Mouse (Mus musculus): ENCODE measurements at regions not wholly inside any gene's neighbourhood (a gene's known extent, or its start where the extent isn't known, plus 50 kb on each side); places are given as distances from the start of the nearest gene placed in this dataset.

DNA sequence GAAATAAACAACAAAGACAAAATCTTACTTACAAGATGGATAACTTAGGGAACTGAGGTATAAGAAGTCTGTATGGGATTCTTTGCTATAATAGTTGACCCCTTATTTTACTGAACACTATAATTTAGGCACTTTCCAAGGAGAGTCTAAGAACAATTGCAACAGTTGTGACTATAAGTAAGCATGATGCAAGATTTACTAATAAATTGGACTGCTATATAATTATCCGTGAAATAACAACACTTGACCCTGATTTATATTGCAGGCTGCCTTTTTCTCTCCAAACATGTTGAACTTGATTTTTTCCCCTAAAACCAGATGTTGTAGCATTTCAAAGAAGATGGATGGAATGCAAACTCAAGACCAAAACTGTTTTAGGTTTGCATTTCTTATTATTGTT, 237.2 kb upstream of the Mef2c start:
- Histone ChIP-seq H3K4me1 (ENCODE audit: control insufficient read depth, insufficient read depth, low read length) (no peaks in the 10 kb centered on the region), H3K4me3 (ENCODE audit: insufficient read depth, low read length) (no peak overlapping the region), H3K27ac (ENCODE audit: insufficient read depth, low read depth, low read length) (no peak overlapping the region)
- TF ChIP-seq CTCF (IDR thresholded peaks at IDR 0.05; ENCODE audit: low read depth, low read length) (no peak), POLR2A (IDR thresholded peaks at IDR 0.05; ENCODE audit: borderline replicate concordance, low read depth, low read length) (no peak)

DNA sequence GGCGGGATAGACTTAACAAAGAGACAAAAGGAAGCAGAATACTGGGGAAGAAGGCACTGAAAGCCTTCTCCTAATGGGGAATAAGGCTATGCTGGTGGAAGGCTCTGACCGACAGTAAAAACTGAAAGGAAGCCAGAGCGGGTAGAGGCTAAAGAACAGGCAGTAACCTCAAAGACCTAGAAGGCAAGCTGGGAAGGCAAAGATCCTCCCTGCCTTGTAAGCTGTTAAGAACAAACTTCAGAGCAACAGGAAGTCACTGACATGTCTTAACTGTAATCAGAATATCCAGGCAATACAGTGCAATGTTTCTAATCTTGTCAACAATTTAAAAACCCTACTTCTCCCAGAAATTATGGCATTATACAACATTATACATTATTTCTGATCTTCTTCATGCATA, 235.2 kb upstream of the Mef2c start:
- H3K4me3 ChIP-seq (ENCODE audit: insufficient read depth, low read length) = no peak overlapping the region
- TF ChIP-seq POLR2A (IDR thresholded peaks at IDR 0.05; ENCODE audit: borderline replicate concordance, low read depth, low read length) = no peak
- no peak for TF ChIP-seq CTCF (IDR thresholded peaks at IDR 0.05; ENCODE audit: low read depth, low read length)
- H3K27ac ChIP-seq (ENCODE audit: insufficient read depth, low read depth, low read length) = no peak overlapping the region
- H3K4me1 ChIP-seq (ENCODE audit: control insufficient read depth, insufficient read depth, low read length) = no peaks in the 10 kb centered on the region

DNA sequence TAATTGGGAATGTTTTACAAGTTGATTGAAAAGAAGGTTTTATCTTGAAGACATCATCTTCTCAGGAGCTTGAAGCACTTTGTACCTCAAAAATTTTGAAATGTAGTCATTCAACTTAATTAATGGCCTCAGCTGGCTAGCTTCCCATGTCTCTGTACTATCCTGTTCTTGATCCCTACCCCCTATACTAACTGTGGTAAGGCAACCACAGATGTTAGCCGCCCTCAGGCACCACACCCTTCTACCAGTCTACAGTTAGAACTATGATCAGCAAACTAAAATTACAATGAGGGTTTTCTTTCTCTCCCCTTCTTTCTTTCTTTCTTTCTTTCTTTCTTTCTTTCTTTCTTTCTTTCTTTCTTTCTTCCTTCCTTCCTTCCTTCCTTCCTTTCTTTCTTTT, 225.1 kb upstream of the Mef2c start:
- Histone ChIP-seq H3K27ac (ENCODE audit: insufficient read depth, low read depth, low read length) (no peak overlapping the region), H3K4me3 (ENCODE audit: insufficient read depth, low read length) (no peak overlapping the region), H3K4me1 (ENCODE audit: control insufficient read depth, insufficient read depth, low read length) (no peaks in the 10 kb centered on the region)
- TF ChIP-seq CTCF (IDR thresholded peaks at IDR 0.05; ENCODE audit: low read depth, low read length) (no peak), POLR2A (IDR thresholded peaks at IDR 0.05; ENCODE audit: borderline replicate concordance, low read depth, low read length) (no peak)

DNA sequence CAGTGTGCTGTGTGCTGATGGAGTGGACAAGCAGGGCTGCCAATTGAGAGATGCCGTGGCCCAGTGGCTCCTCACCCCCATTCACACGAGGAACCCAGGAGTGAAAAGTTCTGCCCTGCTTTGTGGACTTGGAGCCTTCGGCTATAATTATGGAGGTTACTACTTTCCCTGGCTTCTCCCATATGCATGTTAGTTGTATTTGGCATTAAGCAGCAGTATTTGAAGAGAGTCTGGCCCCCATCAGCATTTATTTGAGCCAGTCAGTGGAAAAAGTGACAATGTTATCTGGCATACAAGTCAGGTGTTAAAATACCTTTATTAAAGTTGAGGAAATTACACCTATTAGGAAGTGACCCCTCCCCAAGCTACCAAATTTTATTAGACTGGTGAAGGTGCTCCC, 196.1 kb upstream of the Mef2c start:
- no peak overlapping the region for H3K27ac ChIP-seq (ENCODE audit: insufficient read depth, low read depth, low read length)
- no peak for TF ChIP-seq CTCF (IDR thresholded peaks at IDR 0.05; ENCODE audit: low read depth, low read length)
- no peak for TF ChIP-seq POLR2A (IDR thresholded peaks at IDR 0.05; ENCODE audit: borderline replicate concordance, low read depth, low read length)
- no peak overlapping the region for H3K4me3 ChIP-seq (ENCODE audit: insufficient read depth, low read length)
- H3K4me1 ChIP-seq (ENCODE audit: control insufficient read depth, insufficient read depth, low read length) = no peaks in the 10 kb centered on the region

DNA sequence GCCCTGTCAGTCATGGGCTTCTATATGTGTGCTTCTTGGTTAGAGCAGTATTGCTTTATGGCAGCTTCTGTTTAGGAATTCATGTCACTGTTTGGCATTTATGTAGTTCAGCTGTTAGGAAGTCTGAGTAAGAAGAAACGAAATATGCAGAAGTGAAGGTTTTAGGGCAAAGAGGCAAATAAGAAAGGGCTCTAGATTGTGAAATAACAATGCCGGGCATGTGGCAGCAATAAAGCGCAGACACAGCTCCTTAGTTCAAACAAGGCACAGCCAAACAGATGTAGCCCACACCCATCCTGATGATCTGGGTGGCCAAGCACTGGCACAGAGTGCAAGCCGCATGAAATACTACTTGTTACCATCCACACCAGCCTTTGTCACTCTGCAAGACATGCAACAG, 175.3 kb upstream of the Mef2c start:
- peaks cover 7% of the 10 kb centered on the region for H3K4me1 ChIP-seq (ENCODE audit: control insufficient read depth, insufficient read depth, low read length)
- TF ChIP-seq POLR2A (IDR thresholded peaks at IDR 0.05; ENCODE audit: borderline replicate concordance, low read depth, low read length) (no peak), CTCF (IDR thresholded peaks at IDR 0.05; ENCODE audit: low read depth, low read length) (no peak)
- no peak overlapping the region for H3K4me3 ChIP-seq (ENCODE audit: insufficient read depth, low read length)
- peak overlapping the region; percentile 42 for H3K27ac ChIP-seq (ENCODE audit: insufficient read depth, low read depth, low read length)

DNA sequence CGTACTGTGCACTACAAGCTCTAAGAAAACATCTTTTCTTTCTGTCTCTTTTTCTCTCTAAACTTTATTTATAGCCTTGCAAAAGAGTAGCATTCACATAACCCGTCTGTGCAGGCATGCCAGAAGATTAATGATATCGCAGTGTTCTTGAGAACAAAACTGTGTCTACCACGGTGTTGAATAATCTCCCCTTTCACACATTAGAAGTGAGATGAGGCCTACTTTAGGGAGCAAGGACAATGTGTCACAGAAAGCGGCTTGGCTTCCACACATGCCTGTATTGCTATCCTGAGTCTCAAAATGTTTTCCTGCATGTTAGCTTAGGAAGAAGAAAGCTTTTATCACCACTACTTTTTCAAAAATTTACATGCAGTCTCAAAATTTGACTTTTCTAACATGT, 170.1 kb upstream of the Mef2c start:
- TF ChIP-seq POLR2A (IDR thresholded peaks at IDR 0.05; ENCODE audit: borderline replicate concordance, low read depth, low read length) (no peak), CTCF (IDR thresholded peaks at IDR 0.05; ENCODE audit: low read depth, low read length) (no peak)
- peaks cover 2% of the 10 kb centered on the region for H3K4me1 ChIP-seq (ENCODE audit: control insufficient read depth, insufficient read depth, low read length)
- H3K27ac ChIP-seq (ENCODE audit: insufficient read depth, low read depth, low read length) = no peak overlapping the region
- no peak overlapping the region for H3K4me3 ChIP-seq (ENCODE audit: insufficient read depth, low read length)

DNA sequence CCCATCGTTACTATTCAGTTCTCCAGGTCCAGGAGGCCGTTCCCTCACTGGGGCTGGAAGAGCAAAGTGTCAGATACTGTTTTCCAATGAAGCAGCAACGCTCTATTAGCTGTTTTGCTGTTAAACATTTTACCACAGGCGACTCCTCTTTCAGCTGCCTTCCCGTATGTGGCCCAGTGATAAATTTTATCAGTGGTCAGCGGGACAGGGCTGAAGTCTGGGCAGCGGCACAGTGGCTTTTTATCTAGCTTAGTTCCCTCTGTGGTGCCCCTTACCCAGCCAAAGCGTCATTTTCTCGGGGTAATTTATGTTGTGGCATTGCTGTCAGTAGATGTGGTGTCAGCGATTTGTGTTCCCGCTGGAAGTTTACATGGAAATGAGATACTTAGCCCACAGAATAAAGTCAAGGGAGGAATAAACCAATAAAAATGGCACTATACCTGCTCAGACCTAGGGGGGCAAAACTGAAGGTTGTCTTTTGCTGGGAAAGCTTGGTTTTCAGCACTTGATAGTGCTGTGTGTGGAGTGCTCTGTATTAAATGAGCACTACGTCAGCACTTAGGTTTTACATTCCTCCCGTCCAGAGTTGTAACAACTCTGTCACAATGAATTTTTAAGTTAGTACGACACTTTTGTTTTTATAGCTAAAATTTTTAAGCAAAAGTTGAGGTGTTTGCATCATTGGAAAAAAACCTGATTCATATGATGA, 159.1 kb upstream of the Mef2c start:
- H3K4me3 ChIP-seq (ENCODE audit: insufficient read depth, low read length) = no peak overlapping the region
- no peaks in the 10 kb centered on the region for H3K4me1 ChIP-seq (ENCODE audit: control insufficient read depth, insufficient read depth, low read length)
- TF ChIP-seq POLR2A (IDR thresholded peaks at IDR 0.05; ENCODE audit: borderline replicate concordance, low read depth, low read length) = no peak
- H3K27ac ChIP-seq (ENCODE audit: insufficient read depth, low read depth, low read length) = no peak overlapping the region

DNA sequence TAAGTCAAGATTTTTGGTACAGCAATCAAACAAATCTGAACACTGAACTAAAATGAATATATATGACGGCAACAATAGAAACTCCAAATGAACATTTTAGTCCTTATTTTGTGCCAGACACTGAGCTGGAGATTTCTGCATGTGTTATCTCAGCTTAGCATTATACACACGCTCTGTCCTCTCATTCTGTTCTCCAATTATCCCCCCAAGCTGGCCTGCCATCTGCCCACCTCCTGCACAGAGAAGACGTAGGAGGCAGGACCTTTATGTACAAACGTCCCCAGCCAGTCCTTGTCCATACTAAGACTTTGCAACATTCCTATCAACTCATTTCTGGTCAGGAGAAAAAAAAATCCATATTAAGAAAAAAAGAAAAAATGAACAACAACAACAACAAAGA, 148.5 kb upstream of the Mef2c start:
- TF ChIP-seq POLR2A (IDR thresholded peaks at IDR 0.05; ENCODE audit: borderline replicate concordance, low read depth, low read length) = no peak
- TF ChIP-seq CTCF (IDR thresholded peaks at IDR 0.05; ENCODE audit: low read depth, low read length) = no peak
- no peak overlapping the region for H3K27ac ChIP-seq (ENCODE audit: insufficient read depth, low read depth, low read length)

DNA sequence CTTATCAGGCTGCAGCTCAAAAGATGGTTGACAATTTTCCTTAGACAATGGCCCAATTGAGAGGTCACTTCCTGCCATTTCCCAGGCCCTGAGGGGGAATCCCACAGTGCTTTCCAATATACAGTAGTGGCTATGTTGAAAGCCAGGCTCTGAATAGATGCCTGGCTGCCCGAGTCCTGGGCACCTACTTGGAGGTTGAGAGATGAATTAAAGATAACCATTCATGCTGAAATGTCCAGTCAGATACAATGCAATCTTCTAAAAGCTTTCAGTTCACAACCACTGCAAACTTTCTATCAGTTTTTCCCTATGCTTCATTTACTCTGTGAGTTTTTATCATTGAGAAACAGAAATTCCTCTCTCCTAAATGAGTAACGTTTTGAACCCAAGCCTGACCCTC, 143.3 kb upstream of the Mef2c start:
- Histone ChIP-seq H3K4me1 (ENCODE audit: control insufficient read depth, insufficient read depth, low read length) (no peaks in the 10 kb centered on the region), H3K27ac (ENCODE audit: insufficient read depth, low read depth, low read length) (no peak overlapping the region), H3K4me3 (ENCODE audit: insufficient read depth, low read length) (no peak overlapping the region)
- TF ChIP-seq CTCF (IDR thresholded peaks at IDR 0.05; ENCODE audit: low read depth, low read length) (no peak), POLR2A (IDR thresholded peaks at IDR 0.05; ENCODE audit: borderline replicate concordance, low read depth, low read length) (no peak)

More for the DNA sequence above, 148.5 kb upstream of the Mef2c start:
- H3K4me1 ChIP-seq (ENCODE audit: control insufficient read depth, insufficient read depth, low read length) = no peaks in the 10 kb centered on the region
- no peak overlapping the region for H3K4me3 ChIP-seq (ENCODE audit: insufficient read depth, low read length)

DNA sequence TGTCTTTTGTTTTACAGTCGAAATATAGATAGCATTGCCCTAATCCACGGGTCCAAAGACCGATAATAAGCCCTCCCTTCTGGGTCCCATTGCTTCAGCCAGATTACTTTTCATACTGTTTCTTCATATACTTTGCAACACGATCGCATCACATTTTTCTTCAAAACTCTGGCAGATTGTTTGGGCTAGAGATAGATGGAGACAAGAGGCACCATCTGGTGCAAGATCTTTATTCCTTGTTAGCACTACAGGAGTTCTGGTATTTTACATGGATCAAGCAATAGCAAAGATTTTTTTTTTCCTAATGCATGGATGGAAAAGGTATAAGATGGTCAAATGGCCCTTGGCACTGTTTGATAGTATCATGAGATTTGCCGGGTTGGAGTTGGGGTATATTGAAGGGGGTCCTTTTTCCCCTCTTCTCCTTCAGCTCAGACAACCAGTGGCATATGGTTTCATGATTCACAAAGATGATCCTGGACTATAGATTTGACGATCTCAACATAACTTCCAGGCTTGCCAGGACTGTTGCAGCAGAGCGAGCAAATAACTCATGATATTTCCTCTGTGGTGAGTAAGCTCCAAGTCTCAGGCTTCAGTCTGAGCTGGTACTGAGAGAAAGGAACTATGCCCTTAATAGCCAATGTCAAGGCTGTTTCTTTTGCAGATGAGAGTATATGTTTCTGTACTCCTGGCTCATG, 127.6 kb upstream of the Mef2c start:
- H3K4me1 ChIP-seq (ENCODE audit: control insufficient read depth, insufficient read depth, low read length) = no peaks in the 10 kb centered on the region
- no peak overlapping the region for H3K4me3 ChIP-seq (ENCODE audit: insufficient read depth, low read length)
- no peak overlapping the region for H3K27ac ChIP-seq (ENCODE audit: insufficient read depth, low read depth, low read length)
- TF ChIP-seq CTCF (IDR thresholded peaks at IDR 0.05; ENCODE audit: low read depth, low read length) = no peak
- no peak for TF ChIP-seq POLR2A (IDR thresholded peaks at IDR 0.05; ENCODE audit: borderline replicate concordance, low read depth, low read length)
